Mouse (Mus musculus): ENCODE results near the gene Polq. TPM values are rescaled to one million over a fixed set of nuclear protein-coding genes. Genes with fewer than 3 reads are reported as not detected.

Polq gene
- total and polyA plus RNA-seq, 3 experiments = 13.6 to 17.2 TPM; not detected in 1

DNA sequence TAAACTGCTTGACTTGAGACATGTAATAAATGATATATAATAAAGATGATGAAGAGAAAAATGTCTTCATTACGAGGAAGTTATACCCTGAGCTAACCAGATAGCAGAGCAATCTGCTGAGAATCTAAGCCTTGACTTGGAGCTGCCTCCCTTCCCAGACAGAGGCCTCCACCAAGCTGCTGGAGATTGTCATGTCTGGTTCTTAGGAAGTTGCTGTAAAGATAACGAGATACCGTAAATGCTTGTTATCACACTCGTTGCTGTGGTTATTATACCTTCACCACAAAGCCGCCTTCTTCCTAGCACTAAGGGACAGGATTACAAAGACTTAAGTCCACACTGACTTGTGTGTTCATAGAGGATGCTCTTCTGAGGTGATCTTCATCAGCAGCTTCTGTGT is 60.8 kb downstream of the Polq start (continued):
- TF ChIP-seq POLR2AphosphoS2 (IDR thresholded peaks at IDR 0.05; ENCODE audit: low read length) (no peak), MAFK (IDR thresholded peaks at IDR 0.05; ENCODE audit: borderline replicate concordance, low read depth, low read length) (0 out of 2 replicates have a peak, but pooled peaks have one; percentile 43), TCF12 (IDR thresholded peaks at IDR 0.05; ENCODE audit: low read depth, low read length) (peak; percentile 36; the same call in 1 of the 2 replicates), NELFE (IDR thresholded peaks at IDR 0.05; ENCODE audit: low read depth, low read length) (no peak), NRF1 (IDR thresholded peaks at IDR 0.05; ENCODE audit: insufficient read depth, low read depth, low read length, poor library complexity, severe bottlenecking) (no peak), CTCF (IDR thresholded peaks at IDR 0.05 in 2 of 3, conservative IDR thresholded peaks at IDR 0.05 in 1 of 3; ENCODE audit: control insufficient read depth in 1 of 3, insufficient read depth in 1 of 3, low read depth in 2 of 3, low read length in 3 of 3, poor library complexity in 1 of 3, severe bottlenecking in 1 of 3) (no peak), JUND (IDR thresholded peaks at IDR 0.05; ENCODE audit: low read depth, low read length) (no peak), ZMIZ1 (IDR thresholded peaks at IDR 0.05; ENCODE audit: low read depth, low read length) (no peak)

DNA sequence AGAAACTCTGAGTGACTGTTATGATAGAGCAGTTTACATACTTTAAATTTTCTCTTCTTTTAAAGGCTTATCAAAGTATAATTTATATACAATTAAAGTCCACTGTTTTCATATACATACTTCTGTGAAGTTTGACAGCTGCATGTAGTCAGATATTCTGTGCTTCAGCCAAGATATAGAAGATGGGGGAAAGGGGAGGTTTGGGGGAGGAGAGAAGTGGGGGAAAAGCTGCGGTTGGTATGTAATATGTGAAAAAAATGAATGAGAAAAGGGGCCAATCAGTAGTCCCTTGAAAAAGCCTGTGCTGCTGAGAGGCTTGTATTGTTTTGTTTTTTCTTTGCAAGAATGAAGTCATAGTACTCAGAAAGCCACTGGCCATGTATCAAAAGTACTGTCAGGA is 78.1 kb downstream of the Polq start:
- H3K4me1 ChIP-seq (ENCODE audit: control insufficient read depth in 1 of 2, insufficient read depth in 2 of 2, low read length in 2 of 2) = no peaks in the 10 kb centered on the region
- no peak overlapping the region for H3K4me3 ChIP-seq (ENCODE audit: control insufficient read depth in 1 of 2, insufficient read depth in 1 of 2, low read depth in 2 of 2, low read length in 2 of 2)
- H3K9ac ChIP-seq (ENCODE audit: control insufficient read depth, low read depth, low read length, poor library complexity, severe bottlenecking) = no peak overlapping the region
- H3K27ac ChIP-seq (ENCODE audit: control insufficient read depth, low read depth, low read length) = no peak overlapping the region
- H3K27me3 ChIP-seq (ENCODE audit: control insufficient read depth in 1 of 2, insufficient read depth in 2 of 2, low read length in 2 of 2) = no peaks in the 10 kb centered on the region
- H3K79me2 ChIP-seq (ENCODE audit: control insufficient read depth, insufficient read depth, low read length, poor library complexity) = no peaks in the 10 kb centered on the region
- DNase-seq (ENCODE audit: low read depth, low spot score) = no peak
- no peak for TF ChIP-seq SIN3A (IDR thresholded peaks at IDR 0.05; ENCODE audit: low read length)
- TF ChIP-seq GATA1 (IDR thresholded peaks at IDR 0.05; ENCODE audit: low read depth, low read length) = no peak
- TF ChIP-seq MYB (IDR thresholded peaks at IDR 0.05; ENCODE audit: low read depth, low read length) = no peak
- TF ChIP-seq KAT2A (conservative IDR thresholded peaks at IDR 0.05; ENCODE audit: low read depth, low read length) = no peak
- TF ChIP-seq BHLHE40 (IDR thresholded peaks at IDR 0.05; ENCODE audit: borderline replicate concordance, low read depth, low read length) = no peak
- no peak for TF ChIP-seq TCF12 (IDR thresholded peaks at IDR 0.05; ENCODE audit: low read depth, low read length)
- no peak for TF ChIP-seq HCFC1 (IDR thresholded peaks at IDR 0.05; ENCODE audit: low read depth, low read length)
- no peak for TF ChIP-seq USF1 (IDR thresholded peaks at IDR 0.05; ENCODE audit: low read depth, low read length)
- TF ChIP-seq JUND (IDR thresholded peaks at IDR 0.05; ENCODE audit: low read depth, low read length) = no peak
- no peak for TF ChIP-seq TAL1 (IDR thresholded peaks at IDR 0.05; ENCODE audit: low read length)
- TF ChIP-seq RCOR1 (IDR thresholded peaks at IDR 0.05; ENCODE audit: low read depth, low read length) = no peak
- no peak for TF ChIP-seq ETS1 (IDR thresholded peaks at IDR 0.05; ENCODE audit: low read depth, low read length)
- no peak for TF ChIP-seq NELFE (IDR thresholded peaks at IDR 0.05; ENCODE audit: low read depth, low read length)
- TF ChIP-seq NRF1 (IDR thresholded peaks at IDR 0.05; ENCODE audit: insufficient read depth, low read depth, low read length, poor library complexity, severe bottlenecking) = no peak
- TF ChIP-seq MEF2A (IDR thresholded peaks at IDR 0.05; ENCODE audit: extremely low read depth, insufficient replicate concordance, low read depth, low read length, poor library complexity, severe bottlenecking) = no peak
- no peak for TF ChIP-seq RAD21 (IDR thresholded peaks at IDR 0.05; ENCODE audit: low read depth, low read length)
- no peak for TF ChIP-seq ZMIZ1 (IDR thresholded peaks at IDR 0.05; ENCODE audit: low read depth, low read length)
- peaks cover 0 to 24% of the 10 kb centered on the region in 2 experiments; a peak in 3 of 4 replicates for H3K36me3 ChIP-seq (ENCODE audit: control insufficient read depth in 1 of 2, insufficient read depth in 2 of 2, low read length in 2 of 2)
- no peaks in the 10 kb centered on the region for H3K9me3 ChIP-seq (replicated peaks; ENCODE audit: insufficient read depth, low read length)
